Mouse (Mus musculus) cerebellum, adult 2 months (tissue): ENCODE measurements around the gene Gm21992. TPM values are rescaled to one million over a fixed set of nuclear protein-coding genes. Genes with fewer than 3 reads are reported as not detected.
"Not testable (repeated sequence)": the region's sequence is repeated elsewhere in the genome, so short reads cannot be mapped to it uniquely, and the experiment has no call there.

ENCODE experiments used
- DNase-seq, 2 experiments: peaks; one replicate each; pipeline ENCODE4 v3.0.0; 2021
- H3K27ac ChIP-seq: fragments of 200-500 bp; 2 replicates; pipeline ENCODE4 v1.5.1; 2012; ENCODE audit warnings: low read length, control low read depth, inconsistent platforms; ENCODE audit not compliant: insufficient read depth
- H3K27me3 ChIP-seq: fragments of 200-500 bp; 2 replicates; pipeline ENCODE4 v1.6.1; 2012; ENCODE audit warnings: inconsistent platforms, mild to moderate bottlenecking, low read length, moderate library complexity; ENCODE audit not compliant: control insufficient read depth, insufficient read depth
- H3K4me1 ChIP-seq: fragments of 200-500 bp; 2 replicates; pipeline ENCODE4 v1.6.1; 2011; ENCODE audit warnings: low read length; ENCODE audit not compliant: control insufficient read depth, insufficient read depth
- H3K4me3 ChIP-seq: fragments of 200-500 bp; replicated peaks from 2 replicates; pipeline ENCODE3; 2011; ENCODE audit warnings: mild to moderate bottlenecking, low read depth, low read length, control low read depth; ENCODE audit not compliant: insufficient read depth
- CTCF ChIP-seq: fragments of 200-500 bp; IDR thresholded peaks from 2 replicates; pipeline ENCODE4 v1.5.1; 2011; ENCODE audit warnings: low read depth, mild to moderate bottlenecking, control low read depth, low read length, moderate library complexity, borderline replicate concordance; ENCODE audit not compliant: insufficient read depth
- POLR2A ChIP-seq: fragments of 200-500 bp; IDR thresholded peaks from 2 replicates; pipeline ENCODE4 v1.6.1; 2011; ENCODE audit warnings: low read length, control low read depth, borderline replicate concordance; ENCODE audit not compliant: insufficient read depth
- WGBS: fragments of 180-500 bp; shearing (Covaris S2); methylation state at CpG from one replicate; pipeline ENCODE4 v1.1.7; 2018; 5-methylcytosine and 5-hydroxymethylcytosine counted together
- polyA plus RNA-seq: library from polyadenylated mRNA; depleted of rRNA; stranded (reverse); fragments of >200 nt; gene quantifications from 2 replicates; pipeline ENCODE4 v1.2.3, GENCODE M21; 2012

The Gm21992 gene
- polyA plus RNA-seq, 1 experiment, result 17.9 TPM

GRCm38 (mm10) chr19:4833977-4834376, 22.6 kb upstream of the Gm21992 start:
- no peaks in the 10 kb centered on the region for H3K27me3 ChIP-seq
- TF ChIP-seq CTCF (no peak), POLR2A (no peak)
- no peak overlapping the region for H3K27ac ChIP-seq
- WGBS, result 62% methylated on average over 8 of the region's 8 CpGs
- no peak overlapping the region for H3K4me3 ChIP-seq
- peaks cover 6% of the 10 kb centered on the region for H3K4me1 ChIP-seq
- no peak for DNase-seq

- no peak for TF ChIP-seq CTCF
- no peak for TF ChIP-seq POLR2A
- peak; percentile 86 for DNase-seq
- Histone ChIP-seq H3K4me3 (no peak overlapping the region), H3K27ac (no peak overlapping the region), H3K27me3 (no peaks in the 10 kb centered on the region), H3K4me1 (peaks cover 6% of the 10 kb centered on the region)
- WGBS, result 4% methylated on average over 7 of the region's 7 CpGs
These were observed 17.7 kb upstream of the Gm21992 start for GRCm38 (mm10) chr19:4829156-4829555.

- no peak overlapping the region for H3K4me3 ChIP-seq
- H3K27me3 ChIP-seq, result no peaks in the 10 kb centered on the region
- TF ChIP-seq POLR2A (no peak), CTCF (no peak)
- DNase-seq, result no peak
- no peak overlapping the region for H3K27ac ChIP-seq
- peaks cover 6% of the 10 kb centered on the region for H3K4me1 ChIP-seq
- 53% methylated on average over 16 of the region's 16 CpGs for WGBS
These were observed 17.2 kb upstream of the Gm21992 start for GRCm38 (mm10) chr19:4828444-4829114.

DNA sequence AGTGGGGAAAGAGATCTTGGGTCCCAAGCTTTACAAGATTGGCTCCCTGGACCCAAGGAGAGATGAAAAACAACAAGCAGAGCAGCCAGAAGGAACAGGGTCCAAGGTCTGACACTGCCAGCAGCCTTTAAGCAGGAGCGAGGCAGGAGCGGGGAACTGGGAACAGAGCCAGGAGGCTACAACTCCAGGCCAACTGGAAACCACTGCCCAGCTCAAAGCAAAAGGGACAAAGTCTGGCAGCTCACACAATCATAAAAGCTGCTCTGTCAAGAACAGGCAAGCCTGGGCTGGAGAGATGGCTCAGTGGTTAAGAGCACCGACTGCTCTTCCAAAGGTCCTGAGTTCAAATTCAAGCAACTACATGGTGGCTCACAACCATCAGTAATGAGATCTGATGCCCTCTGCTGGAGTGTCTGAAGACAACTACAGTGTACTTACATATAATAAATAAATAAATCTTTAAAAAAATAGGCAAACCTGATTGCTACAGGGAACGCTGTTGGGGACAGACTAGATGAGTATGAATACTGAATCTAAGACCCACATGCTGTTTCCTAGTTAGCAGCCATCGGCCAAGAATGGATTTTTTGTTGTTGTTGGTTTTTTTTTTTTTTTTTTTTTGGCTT, 9.4 kb upstream of the Gm21992 start:
- WGBS, result 13% methylated on average over 5 of the region's 5 CpGs
- TF ChIP-seq POLR2A, result no peak
- no peak for TF ChIP-seq CTCF
- no peak overlapping the region for H3K4me3 ChIP-seq
- no peaks in the 10 kb centered on the region for H3K27me3 ChIP-seq
- no peaks in the 10 kb centered on the region for H3K4me1 ChIP-seq
- no peak overlapping the region for H3K27ac ChIP-seq
- DNase-seq, result peak; percentile 51 to 67

GRCm38 (mm10) chr19:4817182-4817835, 5.9 kb upstream of the Gm21992 start:
- H3K4me3 ChIP-seq, result no peak overlapping the region
- no peaks in the 10 kb centered on the region for H3K4me1 ChIP-seq
- no peaks in the 10 kb centered on the region for H3K27me3 ChIP-seq
- TF ChIP-seq CTCF (no peak), POLR2A (no peak)
- WGBS, result 78% methylated on average over 1 of the region's 1 CpGs
- no peak overlapping the region for H3K27ac ChIP-seq
- no peak for DNase-seq

- DNase-seq, result peak; percentile 26 to 39
These were observed 1.6 kb upstream of the Gm21992 start for GRCm38 (mm10) chr19:4813015-4813414.

DNA sequence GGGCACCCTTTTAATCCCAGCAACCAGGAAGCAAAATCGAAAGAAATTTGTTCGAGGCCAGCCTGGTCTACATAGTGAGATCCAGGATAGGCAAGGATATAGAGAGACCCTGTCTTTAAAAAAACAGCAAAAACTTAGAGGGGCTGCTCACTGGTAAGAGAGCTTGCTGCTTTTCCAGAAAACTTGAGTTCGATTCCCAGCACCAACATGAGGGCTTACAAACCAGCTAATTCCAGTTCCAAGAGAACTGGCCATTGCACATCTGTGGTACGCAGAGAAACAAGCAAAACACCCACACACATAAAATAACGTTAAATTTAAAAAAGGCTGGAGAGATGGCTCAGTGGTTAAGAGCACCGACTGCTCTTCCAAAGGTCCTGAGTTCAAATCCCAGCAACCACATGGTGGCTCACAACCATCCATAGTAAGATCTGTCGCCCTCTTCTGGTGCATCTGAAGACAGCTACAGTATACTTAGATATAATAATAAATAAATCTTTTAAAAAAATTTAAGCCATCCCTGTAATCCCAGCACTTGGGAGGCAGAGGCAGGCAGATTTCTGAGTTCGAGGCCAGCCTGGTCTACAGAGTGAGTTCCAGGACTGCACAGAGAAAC, 1.0 kb upstream of the Gm21992 start:
- H3K27me3 ChIP-seq, DNase-seq, H3K4me1 ChIP-seq, H3K4me3 ChIP-seq: not testable (repeated sequence)
- H3K27ac ChIP-seq, result peak overlapping the region; percentile 66; the same call in 1 of the 2 replicates
- 77% methylated on average over 8 of the region's 8 CpGs for WGBS

More at GRCm38 (mm10) chr19:4813015-4813414, 1.6 kb upstream of the Gm21992 start:
- H3K4me3 ChIP-seq, result no peak overlapping the region
- no peak overlapping the region for H3K27ac ChIP-seq
- no peak for TF ChIP-seq POLR2A
- peak; percentile 28; the same call in 1 of the 2 replicates for TF ChIP-seq CTCF
- no peaks in the 10 kb centered on the region for H3K27me3 ChIP-seq
- peaks cover 3% of the 10 kb centered on the region; the same call in 1 of the 2 replicates for H3K4me1 ChIP-seq
- WGBS, result 83% methylated on average over 6 of the region's 6 CpGs
